Mouse (Mus musculus): ENCODE results near the gene Cd300e. TPM values are rescaled to one million over a fixed set of nuclear protein-coding genes. Genes with fewer than 3 reads are reported as not detected.
A peak's percentile ranks its signal among the peaks of the same experiment; 100 is the strongest.
"Not testable (repeated sequence)": the region's sequence is repeated elsewhere in the genome, so short reads cannot be mapped to it uniquely, and the experiment has no call there.

The Cd300e gene
- total RNA-seq, 2 experiments from 2014 or later, result not detected

DNA sequence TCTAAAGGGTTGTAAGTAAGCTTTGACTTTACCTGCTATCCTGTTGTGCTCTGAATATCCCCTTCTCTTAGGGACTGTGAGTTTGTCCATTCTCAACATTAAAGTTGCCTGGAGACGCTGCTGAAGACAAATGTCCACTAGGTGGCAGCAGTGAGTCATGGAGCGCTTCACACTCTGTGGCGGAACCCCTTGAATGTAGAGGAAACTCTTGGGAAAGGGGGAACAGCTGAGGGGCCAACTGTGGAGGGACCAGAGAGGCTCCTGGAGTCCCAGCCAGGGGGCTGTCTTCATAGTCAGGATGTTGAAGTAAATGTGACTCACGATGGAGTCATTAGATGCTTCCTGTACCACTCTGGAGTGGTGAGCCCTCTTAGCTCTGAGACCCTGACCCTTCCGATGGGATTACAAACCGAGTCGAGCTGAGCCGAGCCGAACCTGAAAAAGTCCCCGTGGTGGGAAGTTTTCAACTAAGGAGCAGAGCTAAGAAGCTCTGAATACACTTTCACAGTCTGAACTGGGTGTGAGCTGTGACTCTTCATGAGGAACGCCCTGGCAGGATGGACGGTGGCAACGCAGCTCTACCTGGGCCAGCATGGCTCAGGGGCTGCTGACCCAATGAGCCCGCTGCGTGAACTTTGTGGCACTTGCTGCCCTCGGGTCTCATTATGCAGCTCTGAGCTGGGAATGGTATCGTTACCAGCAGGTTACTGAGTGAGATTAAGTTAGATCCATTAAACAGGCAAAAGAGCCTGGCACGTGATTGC, 21.6 kb upstream of the Cd300e start:
- peak; percentile 83 for ATAC-seq (replicated peaks; ENCODE audit: poor library complexity, severe bottlenecking)

DNA sequence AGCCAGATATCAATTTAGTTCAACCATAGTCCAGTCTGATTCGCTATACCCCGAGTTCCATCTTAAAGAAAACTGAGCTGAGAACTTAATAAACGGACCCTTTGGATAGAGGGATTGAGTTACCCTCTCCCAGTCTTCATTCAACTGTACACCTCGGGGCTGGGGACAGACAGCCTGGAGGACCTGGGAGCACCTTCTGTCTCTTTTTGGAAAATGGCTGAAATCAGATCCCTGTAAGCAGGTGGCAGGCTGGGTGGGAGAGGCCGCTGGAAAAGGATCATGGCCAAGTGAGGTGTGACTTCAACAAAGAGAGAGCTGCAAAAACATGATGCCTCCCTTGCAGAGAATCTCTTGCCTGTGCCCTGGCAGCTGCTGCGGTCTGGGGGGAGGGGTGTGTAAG, 20.2 kb upstream of the Cd300e start:
- no peak for ATAC-seq (replicated peaks; ENCODE audit: poor library complexity, severe bottlenecking)

- ATAC-seq (replicated peaks; ENCODE audit: poor library complexity, severe bottlenecking), result no peak
Measured at GRCm38 (mm10) chr11:115081373-115081772, 19.4 kb upstream of the Cd300e start.

DNA sequence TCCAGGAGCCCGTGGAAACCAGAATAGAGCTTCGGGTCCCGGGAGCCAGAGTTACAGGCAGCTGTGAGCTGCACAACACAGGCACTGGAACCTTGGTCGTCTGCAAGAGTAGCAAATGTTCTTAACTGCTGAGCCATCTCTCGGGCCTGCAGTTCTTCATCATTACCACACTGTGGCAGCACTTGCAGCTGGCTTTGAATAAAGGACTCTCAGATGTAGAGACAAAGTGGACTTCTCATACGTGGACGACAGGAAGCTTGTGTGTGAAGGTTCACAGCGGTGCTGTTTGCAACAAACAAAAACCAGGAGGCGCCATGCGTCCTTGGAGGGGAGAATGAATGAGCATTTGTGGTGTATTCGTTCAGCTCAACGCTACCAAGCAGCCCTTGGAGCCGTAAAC, 18.9 kb upstream of the Cd300e start:
- ATAC-seq (replicated peaks; ENCODE audit: poor library complexity, severe bottlenecking), result peak; percentile 68

DNA sequence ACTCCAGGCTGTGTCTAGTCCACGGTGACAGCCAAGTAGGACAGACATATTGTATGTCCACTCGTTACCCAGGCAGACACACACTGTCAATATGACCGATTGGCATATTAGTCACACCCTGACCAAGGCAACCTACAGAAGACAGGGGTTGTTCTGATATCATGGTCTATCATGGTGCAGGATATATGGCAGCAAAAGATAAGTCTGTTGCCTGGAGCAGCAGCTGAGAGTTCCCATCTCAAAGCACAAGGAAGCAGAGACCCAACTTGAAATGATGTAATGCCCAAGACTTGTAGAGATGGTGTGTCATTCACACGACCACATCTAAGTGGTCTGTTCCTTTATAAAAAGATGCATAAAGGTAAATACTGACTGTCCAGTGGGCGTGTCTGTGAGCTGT, 16.7 kb upstream of the Cd300e start:
- ATAC-seq (replicated peaks; ENCODE audit: poor library complexity, severe bottlenecking), result no peak

- no peak for ATAC-seq (replicated peaks; ENCODE audit: poor library complexity, severe bottlenecking)
Measured at GRCm38 (mm10) chr11:115077436-115077835, 15.5 kb upstream of the Cd300e start.

- no peak for ATAC-seq (replicated peaks; ENCODE audit: poor library complexity, severe bottlenecking)
Measured at GRCm38 (mm10) chr11:115075859-115076258, 13.9 kb upstream of the Cd300e start.

DNA sequence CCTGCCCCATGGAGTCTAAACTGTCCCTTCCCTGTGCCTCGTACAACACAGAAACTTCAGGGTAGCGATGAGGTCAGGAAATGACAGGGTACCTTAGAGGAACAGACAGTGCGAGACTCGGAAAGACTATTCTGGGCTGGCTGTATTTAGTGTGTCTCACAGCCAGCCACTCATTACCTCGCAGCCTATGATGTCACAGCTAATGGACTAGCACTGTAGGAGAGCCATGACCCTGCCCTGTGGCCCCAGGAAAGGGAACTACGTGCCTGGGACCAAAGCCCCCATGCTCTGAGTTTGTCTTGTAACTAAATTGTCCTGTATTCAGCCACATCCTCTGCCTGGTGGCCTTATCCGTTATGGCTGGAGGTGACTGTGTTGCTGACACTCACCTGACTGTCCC, 13.4 kb upstream of the Cd300e start:
- no peak for ATAC-seq (replicated peaks; ENCODE audit: poor library complexity, severe bottlenecking)

DNA sequence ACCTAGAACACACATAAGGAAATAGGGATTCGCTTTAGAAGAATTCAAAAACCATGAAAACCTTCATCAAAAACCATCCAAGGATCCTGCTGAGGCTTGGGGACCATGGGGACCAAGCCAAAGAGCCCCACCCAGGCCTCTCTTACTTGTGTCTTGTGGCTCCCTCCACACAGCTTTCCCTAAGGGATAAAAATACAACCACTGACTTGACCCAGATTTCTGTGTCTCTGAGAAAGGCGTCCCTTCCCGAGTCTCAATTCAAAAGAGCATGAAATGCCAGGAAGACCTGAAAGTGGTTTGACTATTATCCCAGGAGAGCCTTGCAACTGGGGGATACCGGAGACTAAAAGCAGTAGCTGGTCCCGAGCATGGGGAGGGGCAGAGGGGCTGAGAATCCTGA, 11.0 kb upstream of the Cd300e start:
- ATAC-seq (replicated peaks; ENCODE audit: poor library complexity, severe bottlenecking), result no peak

DNA sequence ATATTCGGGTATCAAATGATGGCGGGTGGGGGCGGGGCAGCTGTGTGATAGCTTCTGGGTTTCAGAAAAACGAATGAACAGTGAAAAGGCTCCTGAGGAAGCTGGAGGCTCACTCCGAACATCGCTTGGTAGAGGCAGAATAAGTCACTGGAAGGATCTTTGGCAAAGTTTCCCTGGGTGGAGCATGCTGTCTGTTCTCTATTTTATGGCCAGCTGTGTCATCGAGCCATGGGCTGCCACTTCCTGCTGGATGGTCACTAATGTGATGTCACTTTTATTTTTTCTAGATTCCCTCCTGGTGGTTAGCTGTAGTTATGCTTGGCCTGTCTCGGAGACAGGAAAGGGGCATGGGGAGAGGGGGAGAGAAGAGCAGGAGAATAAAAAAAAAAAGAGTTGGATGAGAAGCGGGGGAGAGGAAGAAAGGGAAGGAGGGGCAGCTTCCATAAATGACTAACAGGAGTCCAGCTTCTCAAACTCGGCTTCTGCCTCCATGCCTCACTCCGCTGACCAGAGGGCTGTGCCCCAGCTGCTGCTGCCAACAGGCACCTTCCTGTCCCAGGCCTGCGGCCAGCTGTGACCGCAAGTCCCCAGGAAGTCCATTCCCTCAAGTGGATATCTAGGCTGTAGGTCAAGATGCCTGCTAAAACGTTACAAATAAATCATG, 9.8 kb upstream of the Cd300e start:
- ATAC-seq (replicated peaks; ENCODE audit: poor library complexity, severe bottlenecking), result peak; percentile 69

GRCm38 (mm10) chr11:115071015-115071551, 9.1 kb upstream of the Cd300e start:
- no peak for ATAC-seq (replicated peaks; ENCODE audit: poor library complexity, severe bottlenecking)

DNA sequence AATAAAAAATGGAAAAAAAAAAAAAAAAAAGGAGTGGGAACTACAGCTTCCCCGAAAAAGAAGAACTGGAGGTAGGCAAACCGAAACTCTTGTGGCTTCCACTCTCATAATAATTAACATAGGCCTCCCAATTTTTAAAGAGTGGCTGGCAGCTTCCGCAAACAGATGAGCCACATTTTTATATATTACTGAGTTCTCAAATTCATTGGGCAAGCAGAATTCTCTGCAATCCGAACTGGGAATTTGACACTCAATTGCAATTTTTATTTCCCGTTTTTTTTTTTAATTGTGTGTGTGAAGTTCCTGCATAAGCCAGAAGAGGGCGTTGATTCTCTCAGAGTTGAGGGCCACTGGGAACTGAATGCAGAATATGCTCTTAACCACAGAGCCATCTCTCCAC, 4.8 kb upstream of the Cd300e start:
- peak; percentile 71 for ATAC-seq (replicated peaks; ENCODE audit: poor library complexity, severe bottlenecking)

DNA sequence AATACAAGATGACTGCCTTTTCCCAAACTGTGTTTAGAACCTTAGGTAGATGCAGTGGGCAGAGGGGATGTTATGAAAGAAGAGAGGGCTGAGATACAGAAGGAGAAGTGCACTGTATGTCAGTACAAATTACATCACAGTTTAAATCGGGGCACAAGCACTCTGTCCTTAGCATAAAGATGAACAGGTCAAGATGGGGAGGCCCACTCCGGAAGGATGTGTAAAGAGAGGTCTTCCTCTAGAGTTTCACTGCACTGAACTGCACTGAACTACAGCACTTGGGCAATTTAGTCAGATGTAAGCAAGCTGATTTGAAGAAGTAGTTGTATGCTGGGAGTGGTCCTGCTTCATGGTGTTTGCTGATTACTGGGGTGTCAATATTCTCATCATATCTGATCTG, 2.2 kb downstream of the Cd300e start:
- peak; percentile 69 for ATAC-seq (replicated peaks; ENCODE audit: poor library complexity, severe bottlenecking)

- ATAC-seq (replicated peaks; ENCODE audit: poor library complexity, severe bottlenecking), result peak; percentile 52
Measured at GRCm38 (mm10) chr11:115058701-115059100, 3.3 kb downstream of the Cd300e start.

DNA sequence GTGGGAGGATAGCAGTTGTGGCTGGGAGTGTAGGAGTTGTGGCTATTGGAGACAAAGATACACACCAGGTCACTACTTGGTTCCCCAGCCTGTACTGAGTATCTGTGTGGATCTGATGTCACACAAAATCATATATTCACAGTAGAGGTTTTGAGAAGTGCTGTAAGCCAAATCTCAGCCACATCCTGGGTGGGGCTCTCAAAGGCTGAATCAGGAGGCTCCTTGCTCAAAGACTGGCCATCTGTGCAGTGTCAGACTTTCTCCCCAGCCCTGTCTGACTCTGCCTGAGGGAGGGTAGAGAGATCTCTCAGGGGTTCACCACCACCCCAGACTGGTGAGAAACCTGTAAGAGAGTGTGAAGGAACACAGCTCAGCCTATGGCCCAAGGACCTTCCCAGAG, 7.4 kb downstream of the Cd300e start:
- ATAC-seq (replicated peaks; ENCODE audit: poor library complexity, severe bottlenecking), result no peak

DNA sequence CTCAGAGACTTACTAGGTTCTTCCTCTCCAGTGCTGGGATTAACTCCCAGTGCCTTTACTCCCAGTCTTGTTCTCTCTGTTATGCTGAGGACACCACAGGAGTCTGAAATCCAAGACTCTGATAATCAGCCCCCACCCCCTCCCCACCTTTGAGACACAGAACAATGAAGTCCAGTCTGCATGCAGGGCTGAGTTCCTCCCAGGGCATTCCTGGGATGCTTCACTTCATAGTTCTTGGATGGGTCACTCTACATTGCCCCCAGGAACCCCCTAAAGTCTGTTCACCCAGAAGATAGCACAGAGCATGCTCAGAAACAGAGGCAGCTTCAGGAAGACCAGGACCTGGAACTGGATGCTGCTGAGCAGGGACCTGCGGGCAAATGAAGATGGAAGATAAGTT, 9.0 kb downstream of the Cd300e start:
- no peak for ATAC-seq (replicated peaks; ENCODE audit: poor library complexity, severe bottlenecking)

- peak; percentile 78 for ATAC-seq (replicated peaks; ENCODE audit: poor library complexity, severe bottlenecking)
Measured at GRCm38 (mm10) chr11:115052206-115052605, 9.8 kb downstream of the Cd300e start.

DNA sequence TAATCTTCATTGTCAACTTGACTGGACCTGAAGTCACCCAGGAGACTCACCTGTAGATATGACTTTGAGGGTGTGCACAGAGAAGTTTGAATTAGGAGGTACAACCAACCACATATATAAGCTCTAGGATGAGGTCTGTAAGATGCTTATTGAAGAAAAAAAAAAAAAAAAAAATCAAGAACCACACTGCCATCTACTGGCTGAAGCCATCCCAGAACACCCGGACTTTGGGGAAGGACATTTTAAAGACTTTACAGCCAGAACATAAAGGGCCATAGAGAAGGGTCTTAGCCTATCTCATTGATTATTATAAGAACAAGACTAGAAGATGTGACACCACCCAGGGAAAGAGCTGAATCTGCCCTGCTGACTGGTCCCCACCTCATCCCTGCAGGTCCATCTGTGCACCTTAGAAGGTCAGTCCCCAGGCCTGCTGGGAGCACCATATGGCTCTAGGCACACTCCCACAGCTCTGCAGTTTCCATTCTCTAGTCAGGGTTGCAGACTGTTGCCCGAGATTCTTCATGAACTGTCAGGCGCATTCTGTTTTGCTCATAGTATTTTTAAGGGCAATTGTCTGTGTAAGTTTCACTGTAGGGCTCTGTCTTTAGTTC, 12.6 kb downstream of the Cd300e start:
- peak; percentile 43; the same call in 1 of the 2 replicates for ATAC-seq (replicated peaks; ENCODE audit: poor library complexity, severe bottlenecking)

GRCm38 (mm10) chr11:115048259-115048658, 13.7 kb downstream of the Cd300e start, which contains the start of gene Cd300ld3:
TSS of gene Cd300ld3 (minus strand) at chr11:115048409.
- ATAC-seq (replicated peaks; ENCODE audit: poor library complexity, severe bottlenecking), result no peak

DNA sequence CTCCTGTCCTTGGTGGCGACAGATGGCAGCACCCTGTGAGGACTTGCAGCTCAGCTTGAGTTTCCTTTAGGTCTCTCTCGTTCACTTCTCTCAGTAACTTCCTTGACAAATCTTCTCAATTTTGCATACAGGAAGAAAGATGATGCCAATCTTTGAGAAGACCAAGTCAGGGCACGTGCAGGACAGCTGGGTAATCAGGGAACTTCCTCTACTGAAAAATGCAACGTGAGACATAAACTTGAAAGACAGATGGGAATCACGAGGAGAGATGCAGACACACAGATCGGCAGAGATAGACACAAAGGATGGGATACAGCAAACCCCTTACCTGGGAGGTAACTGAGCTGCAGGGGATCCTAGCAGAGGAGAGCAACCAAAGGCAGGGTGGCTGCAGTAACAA, 24.3 kb downstream of the Cd300e start, which contains the start of gene Cd300ld5:
Cd300ld5 (minus strand) TSS at position 101 of the 400 bp plus-strand sequence.
- ATAC-seq (replicated peaks; ENCODE audit: poor library complexity, severe bottlenecking), result not testable (repeated sequence)

DNA sequence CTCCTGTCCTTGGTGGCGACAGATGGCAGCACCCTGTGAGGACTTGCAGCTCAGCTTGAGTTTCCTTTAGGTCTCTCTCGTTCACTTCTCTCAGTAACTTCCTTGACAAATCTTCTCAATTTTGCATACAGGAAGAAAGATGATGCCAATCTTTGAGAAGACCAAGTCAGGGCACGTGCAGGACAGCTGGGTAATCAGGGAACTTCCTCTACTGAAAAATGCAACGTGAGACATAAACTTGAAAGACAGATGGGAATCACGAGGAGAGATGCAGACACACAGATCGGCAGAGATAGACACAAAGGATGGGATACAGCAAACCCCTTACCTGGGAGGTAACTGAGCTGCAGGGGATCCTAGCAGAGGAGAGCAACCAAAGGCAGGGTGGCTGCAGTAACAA, 35.1 kb downstream of the Cd300e start, which contains the start of gene Cd300ld4:
Cd300ld4 (minus strand) TSS at position 101 of the 400 bp plus-strand sequence.
- ATAC-seq (replicated peaks; ENCODE audit: poor library complexity, severe bottlenecking), result not testable (repeated sequence)
